In the genomic region with DNA sequence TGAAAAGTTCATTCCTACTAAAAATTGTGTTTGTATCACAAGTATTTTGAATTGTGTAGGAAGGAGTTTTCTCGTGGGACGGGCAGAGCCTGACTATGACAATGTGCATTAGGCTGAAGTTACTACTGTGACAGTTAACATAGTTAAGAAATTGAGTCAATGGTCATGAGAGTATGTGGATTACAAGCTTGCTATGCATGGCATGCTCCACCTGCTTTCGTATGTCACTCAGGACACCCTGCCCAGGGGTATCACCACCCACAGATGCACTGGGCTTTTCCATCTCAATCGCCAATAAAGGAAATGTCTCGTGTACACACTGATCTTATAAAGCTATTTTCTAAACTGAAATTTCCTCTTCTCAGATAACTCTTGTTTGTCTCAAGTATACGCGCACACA, we compare ENCODE assay signal across 17 mouse cellular contexts.
"Had no signal": no experiment of that assay in that cellular context is flagged by ENCODE, and none has a peak within 500 bp of the region (broad histone marks: within the 10 kb centered on the region; RNA-seq: fewer than 3 reads in every experiment).

No protein-coding gene starts in this region.

- DNase-seq: kidney, adult 18-20 months; kidney, adult 9 months; kidney, postnatal 14 days; kidney, postnatal 4 days; liver; lung, adult 18-20 months; lung, postnatal 10 days; lung, postnatal 36 days; thymus, adult 18-20 months; thymus, postnatal 36 days had no signal

- H3K27me3 ChIP-seq: liver, embryonic 12.5 days; liver, embryonic 15.5 days; lung, embryonic 15.5 days; megakaryocyte, embryonic 14.5 days; midbrain, embryonic 13.5 days had no signal

- H3K4me2 ChIP-seq: liver, embryonic 12.5 days; liver, embryonic 15.5 days; lung, embryonic 15.5 days; midbrain, embryonic 13.5 days had no signal

- H3K4me1 ChIP-seq: liver, embryonic 12.5 days; liver, embryonic 15.5 days; lung, embryonic 15.5 days; midbrain, embryonic 10.5 days had no signal

- H3K4me3 ChIP-seq: liver, embryonic 12.5 days; liver, embryonic 15.5 days; lung, embryonic 15.5 days; midbrain, embryonic 10.5 days; midbrain, embryonic 13.5 days had no signal

- ATAC-seq: liver, embryonic 12.5 days; midbrain, embryonic 13.5 days; midbrain, embryonic 16.5 days had no signal

- H3K36me3 ChIP-seq: liver, embryonic 12.5 days; liver, embryonic 15.5 days; lung, embryonic 15.5 days; midbrain, embryonic 10.5 days; midbrain, embryonic 13.5 days had no signal

- H3K9ac ChIP-seq: liver, embryonic 12.5 days; liver, embryonic 15.5 days; lung, embryonic 15.5 days; midbrain, embryonic 13.5 days had no signal

- H3K27ac ChIP-seq: liver, embryonic 12.5 days; liver, embryonic 15.5 days; lung, embryonic 15.5 days; midbrain, embryonic 10.5 days; midbrain, embryonic 13.5 days had no signal

- H3K9me3 ChIP-seq: liver, embryonic 12.5 days; liver, embryonic 15.5 days; lung, embryonic 15.5 days; megakaryocyte, embryonic 14.5 days; midbrain, embryonic 10.5 days; midbrain, embryonic 13.5 days had no signal
